Mouse (Mus musculus) thymus, postnatal 10 days (tissue): ENCODE results near the gene Mrfap1.

Source experiments
- DNase-seq, 2 experiments: peaks; one replicate each; pipeline ENCODE4 v3.0.0; 2021; ENCODE audit warnings: low spot score in 2 of 2

The Mrfap1 gene

DNA sequence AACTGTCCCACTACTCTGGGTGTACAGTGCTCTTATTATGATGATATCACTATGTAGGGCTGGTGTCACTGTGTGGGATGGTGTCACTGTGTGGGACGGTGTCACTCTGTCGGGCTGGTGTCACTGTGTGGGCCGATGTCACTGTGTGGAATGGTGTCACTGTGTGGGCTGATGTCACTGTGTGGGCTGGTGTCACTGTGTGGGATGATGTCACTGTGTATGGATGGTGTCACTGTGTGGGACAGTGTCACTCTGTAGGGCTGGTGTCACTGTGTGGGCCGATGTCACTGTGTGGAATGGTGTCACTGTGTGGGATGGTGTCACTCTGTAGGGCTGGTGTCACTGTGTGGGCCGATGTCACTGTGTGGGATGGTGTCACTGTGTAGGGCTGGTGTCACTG lies 10.5 kb downstream of the Mrfap1 start:
- DNase-seq: no peak

DNA sequence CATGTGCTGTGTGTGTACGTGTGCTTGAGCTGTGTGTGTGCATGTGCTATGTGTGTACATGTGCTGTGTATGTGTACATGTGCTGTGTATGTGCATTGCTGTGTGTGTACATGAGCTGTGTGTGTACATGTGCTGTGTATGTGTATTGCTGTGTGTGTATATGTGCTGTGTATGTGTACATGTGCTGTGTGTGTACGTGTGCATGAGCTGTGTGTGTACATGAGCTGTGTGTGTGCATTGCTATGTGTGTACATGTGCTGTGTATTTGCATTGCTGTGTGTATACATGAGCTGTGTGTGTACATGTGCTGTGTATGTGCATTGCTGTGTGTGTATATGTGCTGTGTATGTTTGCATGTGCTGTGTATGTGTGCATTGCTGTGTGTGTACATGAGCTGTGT lies 17.1 kb downstream of the Mrfap1 start:
- no peak for DNase-seq

DNA sequence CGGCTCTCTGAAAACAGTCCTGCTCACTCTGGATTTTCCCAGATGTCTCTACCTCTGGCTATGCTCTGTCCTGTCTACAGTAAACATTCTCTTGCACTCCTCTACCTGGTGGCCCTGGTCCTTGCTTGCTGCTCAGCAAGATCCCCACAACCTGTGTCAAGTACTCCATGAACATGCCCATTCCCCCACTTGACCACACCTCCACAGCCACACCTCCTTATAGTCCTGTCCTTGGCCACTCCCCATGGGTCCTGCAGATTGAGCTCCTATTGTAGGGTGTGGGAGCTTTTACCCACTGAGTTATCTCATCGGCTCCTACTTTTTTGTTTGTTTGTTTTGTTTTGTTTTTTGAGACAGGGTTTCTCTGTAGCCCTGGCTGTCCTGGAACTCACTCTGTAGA lies 17.7 kb downstream of the Mrfap1 start:
- no peak for DNase-seq

DNA sequence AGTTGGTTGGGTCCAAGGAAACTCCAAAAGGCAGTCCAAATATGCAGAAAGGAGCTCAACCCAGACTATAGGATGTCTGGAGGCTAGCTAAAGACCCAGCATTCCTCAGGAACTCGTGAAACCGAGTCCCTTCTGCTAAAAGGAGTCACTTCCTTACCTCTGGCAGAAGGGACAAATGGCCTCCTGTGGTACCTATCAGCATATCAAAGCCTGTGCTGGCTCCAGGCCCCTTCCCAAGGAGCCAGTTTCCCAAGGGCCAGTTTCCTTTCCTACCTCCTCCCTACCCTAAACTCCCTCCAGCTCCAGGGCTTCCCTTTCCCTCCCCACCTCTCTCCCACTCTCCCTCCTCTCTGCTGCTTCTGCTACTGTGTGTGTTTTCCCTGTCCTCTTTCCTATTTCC lies 19.4 kb downstream of the Mrfap1 start:
- DNase-seq: no peak

DNA sequence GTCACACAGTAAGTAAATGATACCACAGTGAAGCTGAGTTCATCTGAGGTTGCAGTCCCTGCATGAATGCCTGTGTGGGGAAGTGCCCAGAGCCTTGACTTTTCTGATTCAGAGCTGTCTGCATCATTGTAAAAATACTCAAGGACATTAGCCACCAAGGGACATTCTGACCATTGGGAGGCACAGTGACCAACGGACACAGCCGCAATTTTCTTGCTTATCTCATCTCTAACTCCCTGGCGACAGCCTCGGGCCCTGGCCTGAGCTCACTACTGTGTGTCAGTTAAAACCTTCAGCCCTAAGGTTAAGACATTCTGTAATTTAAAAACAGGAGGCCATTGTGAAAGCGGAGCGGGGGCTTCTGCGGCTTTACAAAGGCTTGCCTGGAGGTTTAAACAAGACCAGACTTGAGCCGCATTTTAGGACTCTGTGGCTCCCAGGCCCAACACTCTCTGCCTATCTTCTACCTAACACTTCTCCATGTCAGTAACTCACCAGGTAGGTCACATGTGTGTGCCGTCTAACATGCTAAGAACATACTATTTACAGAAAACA lies 20.5 kb downstream of the Mrfap1 start:
- no peak for DNase-seq

DNA sequence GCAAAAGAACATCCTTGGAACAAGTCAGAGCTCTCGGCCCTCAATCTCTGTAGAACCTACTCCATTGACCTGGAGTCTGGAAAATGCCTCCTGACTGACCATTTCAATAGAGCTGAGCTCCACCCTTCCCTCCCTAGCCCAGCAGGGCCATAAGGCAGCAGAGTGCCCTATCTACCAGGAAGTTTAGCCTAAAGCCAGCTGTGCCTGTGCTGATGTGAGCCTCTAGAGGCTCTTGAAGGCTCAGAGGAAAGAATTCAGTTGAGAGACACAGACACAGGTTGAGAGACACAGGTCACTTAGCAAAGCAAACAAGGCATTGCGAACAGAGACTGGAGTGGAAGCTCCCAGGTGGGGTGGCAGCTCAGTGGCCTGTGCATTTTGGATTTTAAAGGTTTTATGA lies 21.3 kb downstream of the Mrfap1 start:
- DNase-seq: no peak

DNA sequence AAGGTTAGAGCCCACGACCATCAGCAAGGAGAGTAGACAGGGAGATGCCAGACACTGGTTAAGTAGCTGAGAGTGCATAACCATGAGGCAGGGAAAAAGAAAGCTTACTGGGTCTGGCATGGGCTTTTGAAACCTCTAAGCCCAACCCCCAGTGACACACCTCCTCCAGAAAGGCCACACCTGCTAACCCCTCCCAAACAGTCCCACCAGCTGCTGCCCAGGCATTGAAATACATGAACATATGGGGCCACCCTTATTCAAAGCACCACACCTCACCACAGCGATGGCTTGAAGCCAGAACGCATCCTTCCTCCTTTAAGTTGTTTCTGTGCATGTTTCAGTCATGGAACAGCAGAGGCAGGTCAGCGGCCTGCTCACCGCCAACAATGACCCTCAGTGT lies 24.0 kb downstream of the Mrfap1 start:
- DNase-seq: no peak

DNA sequence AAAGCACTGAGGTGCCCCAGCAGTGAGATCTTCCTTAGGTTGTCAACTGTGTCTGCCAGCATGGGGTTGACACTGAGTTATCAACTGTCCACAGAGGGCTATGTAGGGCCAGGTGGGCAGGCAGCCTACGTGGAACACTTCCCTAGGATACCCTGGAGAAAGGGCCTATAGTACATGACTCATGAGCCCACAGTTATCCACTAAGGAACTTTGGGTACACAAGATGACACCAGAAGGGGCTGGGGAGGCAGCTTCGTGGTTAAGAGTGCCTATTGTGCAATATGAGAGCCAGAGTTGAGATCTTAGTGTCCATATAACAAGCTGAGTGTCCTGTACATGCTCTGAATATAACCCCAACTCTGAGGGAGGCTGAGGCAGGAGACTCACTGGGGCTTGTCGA lies 27.0 kb downstream of the Mrfap1 start:
- DNase-seq: no peak

DNA sequence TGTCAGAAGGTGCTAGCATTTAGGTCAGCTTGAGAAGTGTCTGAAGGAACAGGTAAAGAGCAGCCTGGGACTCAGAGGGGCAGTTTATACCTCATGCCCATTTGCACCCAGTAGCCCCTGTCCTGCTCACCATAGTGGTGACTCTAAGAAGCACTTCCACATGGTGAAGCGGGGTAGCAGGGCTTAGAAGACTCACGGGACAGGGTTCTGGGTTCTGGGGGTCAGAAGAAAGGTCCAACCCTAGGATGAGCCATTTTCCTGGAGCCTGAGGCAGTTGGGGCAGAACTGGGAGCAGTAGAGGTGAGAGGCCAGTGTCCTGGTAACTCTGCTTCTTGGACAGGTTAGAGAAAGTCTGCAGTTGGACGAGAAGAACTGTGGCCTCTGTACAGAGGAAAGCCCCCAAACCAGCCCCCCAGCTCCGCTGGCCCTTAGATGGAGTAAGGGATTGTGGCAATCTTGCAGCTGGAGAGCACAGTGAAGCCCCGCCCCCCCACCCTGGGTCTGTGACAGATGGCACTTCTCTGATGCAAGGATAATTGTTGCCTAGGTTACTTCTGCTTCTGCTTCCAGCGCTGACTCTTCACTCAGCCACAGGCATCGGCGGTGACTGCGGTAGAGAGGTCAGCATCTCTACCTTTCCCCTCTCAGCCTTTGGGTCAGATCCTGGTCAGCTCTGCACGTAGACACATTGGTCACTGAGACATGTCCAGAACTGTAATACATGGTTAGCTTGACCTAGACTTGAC lies 29.4 kb downstream of the Mrfap1 start:
- no peak for DNase-seq

DNA sequence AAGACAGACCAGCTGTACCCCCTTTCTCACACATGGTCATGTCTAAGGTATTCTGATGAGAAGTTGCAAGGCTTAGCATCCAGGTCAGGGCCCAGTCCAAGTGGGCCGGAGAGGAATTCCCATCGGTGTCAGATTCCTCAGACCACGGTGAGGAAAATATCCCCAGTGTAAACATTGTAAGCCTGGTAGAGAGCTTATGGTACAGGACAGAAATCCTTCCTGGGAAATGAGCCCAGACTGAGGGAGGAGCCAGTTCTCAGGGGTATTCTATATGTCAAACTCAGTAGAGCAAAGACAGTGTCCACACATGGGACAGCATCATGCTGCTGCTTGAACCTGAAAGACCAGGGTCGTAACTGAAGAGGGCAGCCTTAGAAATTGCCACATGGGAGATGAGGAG lies 36.7 kb downstream of the Mrfap1 start:
- no peak for DNase-seq

DNA sequence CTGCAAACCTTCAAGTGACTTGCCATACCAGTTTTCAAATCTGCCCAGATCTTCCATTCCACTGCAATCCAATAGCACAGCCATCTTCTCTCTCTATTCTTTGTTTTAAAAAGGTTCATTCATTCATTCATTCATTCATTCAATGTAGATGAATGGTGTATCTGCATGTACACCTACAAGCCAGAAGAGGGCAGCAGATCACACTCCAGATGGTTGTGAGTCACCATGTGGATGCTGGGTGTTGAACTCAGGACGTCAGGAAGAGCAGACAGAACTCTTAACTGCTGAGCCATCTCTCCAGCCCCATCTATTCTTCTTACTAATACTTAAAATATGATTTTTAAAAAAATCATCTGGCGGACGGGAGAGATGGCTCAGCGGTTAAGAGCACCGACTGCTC lies 39.5 kb downstream of the Mrfap1 start:
- peak in 1 of 2 experiments; percentile 15 for DNase-seq

DNA sequence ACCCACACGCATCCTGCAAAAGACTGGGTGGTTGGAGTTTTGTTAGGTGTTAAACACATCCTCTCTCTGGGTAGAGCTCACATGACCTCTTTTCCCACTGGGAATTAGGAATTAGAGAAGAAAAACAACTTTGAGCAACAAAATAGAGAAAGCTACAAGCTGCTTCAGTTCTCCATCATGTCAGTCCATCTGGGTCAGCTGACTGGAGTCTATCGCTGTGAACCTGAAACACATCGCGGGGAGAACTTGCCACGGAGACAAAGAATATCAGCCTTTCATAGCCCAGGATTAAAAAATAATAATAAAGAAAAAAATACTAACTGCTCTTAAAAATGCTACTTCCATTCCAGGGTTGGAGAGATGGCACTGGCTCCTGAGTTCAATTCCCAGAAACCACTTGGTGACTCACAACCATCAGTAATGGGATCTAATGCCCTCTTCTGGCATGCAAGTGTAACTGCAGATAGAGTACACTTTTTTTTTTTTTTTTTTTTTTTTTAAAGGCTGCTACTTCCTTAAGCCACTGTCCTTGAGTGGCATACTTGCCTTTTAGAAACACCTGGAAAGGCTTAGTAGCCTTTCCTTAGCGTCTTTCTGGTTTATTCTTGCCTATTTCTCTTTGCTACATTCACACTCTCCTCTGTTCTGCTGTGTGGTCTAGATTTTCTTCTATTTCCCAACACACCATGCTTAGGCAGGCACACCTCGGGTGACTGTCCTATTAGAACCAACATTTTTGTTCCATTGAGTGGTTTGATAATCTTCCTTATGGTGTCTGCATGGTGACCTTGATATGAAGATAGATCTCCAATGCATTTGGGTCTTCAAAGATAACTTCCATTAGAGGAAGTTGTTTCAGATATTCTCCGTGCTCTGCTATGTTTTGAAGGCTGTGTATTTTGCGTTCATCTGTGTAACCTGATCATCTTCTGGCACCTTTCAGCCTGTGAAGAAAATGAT lies 46.2 kb downstream of the Mrfap1 start:
- DNase-seq: no peak

DNA sequence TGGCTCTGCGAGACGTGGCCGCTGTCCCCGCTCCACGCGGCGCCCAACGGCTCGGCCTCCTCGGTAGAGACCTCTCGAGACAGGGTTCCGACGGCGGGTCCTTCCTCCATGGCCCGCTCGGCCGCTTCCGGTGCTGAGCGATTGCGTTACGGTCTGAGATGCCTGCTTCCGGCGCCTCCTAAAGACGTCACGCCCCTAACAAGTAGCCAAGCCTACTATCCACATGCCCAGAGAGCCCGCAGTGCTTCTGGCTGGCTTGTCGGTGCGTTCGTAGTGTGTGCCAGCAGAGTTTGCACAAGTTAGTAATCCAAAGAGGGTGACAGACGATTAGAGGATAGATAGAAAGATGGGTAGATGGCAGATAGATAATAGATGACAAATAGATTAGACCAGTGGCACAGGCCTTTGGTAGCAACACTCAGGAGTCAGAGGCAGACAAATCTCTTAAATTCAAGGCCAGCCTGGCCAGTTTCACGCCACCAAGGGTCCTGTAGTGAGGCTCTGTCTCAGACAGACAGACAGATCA lies 48.0 kb downstream of the Mrfap1 start, which contains the start of gene Bloc1s4:
Gene Bloc1s4 (minus strand): TSS at position 115 of the 526 bp plus-strand sequence.
- peak; percentile 75 to 82 for DNase-seq

DNA sequence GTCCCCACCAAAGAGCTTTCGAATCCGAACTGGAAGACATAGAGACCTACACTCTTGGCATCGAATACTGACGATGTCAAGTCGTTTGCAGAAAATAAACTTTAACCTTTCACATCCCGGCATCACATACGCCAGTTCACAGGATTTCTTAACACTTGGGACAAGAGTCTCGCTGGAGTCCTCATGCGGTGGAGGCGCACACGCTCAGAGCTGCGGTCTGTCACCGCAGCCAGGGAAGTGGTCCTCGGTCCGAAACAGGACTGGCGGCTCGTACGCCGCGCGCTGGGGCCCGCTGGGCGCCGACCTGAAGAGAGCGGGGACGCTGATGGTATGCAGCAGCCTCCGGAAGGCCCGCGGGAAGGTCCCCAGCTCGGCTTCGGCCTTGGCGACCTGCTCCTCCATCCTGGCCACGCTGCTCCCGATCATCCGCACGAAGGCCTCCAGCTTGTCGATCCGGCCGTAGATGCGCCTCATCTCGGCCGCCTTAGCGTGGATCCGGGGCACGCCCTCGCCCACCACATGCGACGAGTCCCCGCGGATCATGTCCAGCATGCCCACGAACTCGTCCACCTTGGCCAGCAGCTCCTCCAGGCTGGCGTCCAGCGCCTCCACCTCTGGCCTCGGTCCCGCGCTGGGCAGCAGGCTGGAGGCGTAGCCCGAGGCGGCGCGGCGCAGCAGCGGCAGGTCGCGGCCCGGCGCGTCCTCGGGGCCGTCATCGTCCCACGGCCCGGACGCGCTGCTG lies 48.6 kb downstream of the Mrfap1 start:
- peak in 1 of 2 experiments; percentile 11 for DNase-seq

DNA sequence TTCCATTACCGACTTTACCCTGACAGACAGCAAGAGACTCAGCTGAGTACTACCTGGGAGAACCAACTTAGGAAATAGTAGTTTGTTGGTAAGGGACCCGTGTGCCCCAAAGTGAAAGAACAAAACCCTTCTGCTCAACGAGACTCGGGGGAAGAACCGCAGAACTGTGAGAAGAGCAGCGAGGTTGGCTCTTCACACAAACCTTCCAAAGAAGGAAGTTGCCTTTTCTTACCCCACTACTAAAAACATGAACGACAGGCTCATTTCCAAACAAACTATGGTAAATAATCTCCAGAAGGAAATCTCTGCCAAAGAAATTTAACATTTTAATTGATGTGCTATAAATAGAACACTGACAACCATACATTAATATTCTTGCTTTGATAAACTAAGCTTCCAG lies 49.5 kb downstream of the Mrfap1 start:
- DNase-seq: no peak
